Mouse (Mus musculus): Measurements from ENCODE around the gene Pmepa1.

DNA sequence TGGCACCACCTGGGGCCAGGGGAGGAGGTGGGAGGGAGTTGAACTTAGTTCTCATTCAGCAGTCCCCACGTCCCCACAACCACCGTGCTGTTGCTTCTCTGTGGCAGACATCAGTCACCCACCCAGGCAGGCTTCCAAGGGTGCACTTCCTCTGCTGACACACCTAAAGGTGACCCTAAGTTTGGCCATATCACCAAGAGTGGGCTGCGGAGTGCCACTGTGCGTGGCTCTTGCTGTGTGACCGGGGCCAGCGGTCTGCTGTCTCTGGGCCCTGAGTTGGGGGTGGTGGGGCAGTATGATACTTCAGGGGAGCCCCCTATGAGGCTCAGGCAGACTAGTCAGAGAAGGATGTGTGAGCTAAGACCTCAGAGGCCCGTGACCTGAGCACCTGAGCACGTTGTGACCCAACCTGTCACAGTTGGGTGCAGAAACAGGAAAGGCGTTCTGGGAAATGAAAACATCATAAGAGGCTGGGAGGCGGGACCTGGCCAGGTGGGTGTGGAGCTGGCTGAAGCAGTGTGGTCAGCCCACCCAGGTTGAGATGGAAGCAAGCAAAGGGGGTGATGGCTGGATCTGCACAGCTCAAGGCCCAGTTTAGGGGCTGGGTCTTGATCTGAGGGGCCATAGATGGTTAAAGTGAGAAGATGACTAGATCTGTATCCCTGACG is 95.5 kb downstream of the Pmepa1 start:
- TF ChIP-seq CTCF (IDR thresholded peaks at IDR 0.05; ENCODE audit: extremely low read depth, insufficient read depth, insufficient read length, insufficient replicate concordance) = no peak
- TF ChIP-seq POLR2A (IDR thresholded peaks at IDR 0.05; ENCODE audit: low read depth, low read length) = no peak
